Mouse (Mus musculus) CH12.LX (cell line): ENCODE results near the gene Parp1. TPM values are rescaled to one million over a fixed set of nuclear protein-coding genes. Genes with fewer than 3 reads are reported as not detected.

ENCODE experiments used
- DNase-seq: peaks from one replicate; pipeline ENCODE4 v3.0.0-alpha.2; 2013; ENCODE audit errors: extremely low read depth
- H3K27ac ChIP-seq: 2 replicates; pipeline ENCODE4 v1.5.1; 2012; ENCODE audit warnings: low read depth, mild to moderate bottlenecking, control low read depth, moderate library complexity; ENCODE audit not compliant: insufficient read depth
- H3K27me3 ChIP-seq: replicated peaks from 2 replicates; pipeline ENCODE3; 2012; ENCODE audit warnings: inconsistent platforms
- H3K36me3 ChIP-seq, 2 experiments: replicated peaks in 1 of 2; 2 replicates each; pipeline versions ENCODE3 to v1.6.1; 2012; ENCODE audit warnings: inconsistent platforms in 1 of 2, low read length in 1 of 2, mild to moderate bottlenecking in 1 of 2, mixed read lengths in 1 of 2, moderate library complexity in 1 of 2; ENCODE audit not compliant: control insufficient read depth in 1 of 2, insufficient read depth in 1 of 2
- H3K4me1 ChIP-seq, 2 experiments: 2 replicates each; pipeline ENCODE4 v1.6.1; 2012; ENCODE audit warnings: inconsistent platforms in 1 of 2, moderate library complexity in 1 of 2; ENCODE audit not compliant: insufficient read depth in 2 of 2, control insufficient read depth in 1 of 2
- H3K4me2 ChIP-seq: 2 replicates; pipeline ENCODE4 v1.6.1; 2012; ENCODE audit warnings: low read depth, mild to moderate bottlenecking, control low read depth; ENCODE audit not compliant: poor library complexity, insufficient read depth, severe bottlenecking
- H3K4me3 ChIP-seq, 3 experiments: fragments of 150-350 bp in 1 of 3; sonication (generic) in 1 of 3; replicated peaks in 1 of 3; 2 replicates each; pipeline versions ENCODE3 to v1.5.1; 2011 to 2012; ENCODE audit warnings: low read depth in 2 of 3, low read length in 2 of 3, mild to moderate bottlenecking in 2 of 3, moderate library complexity in 2 of 3, control low read depth in 1 of 3, improper control_type of control experiment in 1 of 3, inconsistent platforms in 1 of 3, mixed read lengths in 1 of 3; ENCODE audit not compliant: poor library complexity in 1 of 3
- H3K79me2 ChIP-seq: replicated peaks from 2 replicates; pipeline ENCODE4 v1.6.1; 2012; ENCODE audit warnings: mild to moderate bottlenecking, moderate library complexity; ENCODE audit not compliant: control insufficient read depth, poor library complexity, insufficient read depth, severe bottlenecking; ENCODE audit errors: extremely low read depth
- H3K9ac ChIP-seq: 2 replicates; pipeline ENCODE4 v1.6.1; 2012; ENCODE audit warnings: low read depth, mild to moderate bottlenecking, control low read depth, moderate library complexity; ENCODE audit not compliant: insufficient read depth
- H3K9me3 ChIP-seq: replicated peaks from 2 replicates; pipeline ENCODE3; 2012; ENCODE audit warnings: low read length, inconsistent platforms, mixed read lengths
- CHD1 ChIP-seq: IDR thresholded peaks from 2 replicates; pipeline ENCODE4 v1.6.1; 2012; ENCODE audit warnings: low read depth, low read length, improper control_type of control experiment, inconsistent platforms
- GABPA ChIP-seq: IDR thresholded peaks from 2 replicates; pipeline ENCODE4 v1.6.1; 2012; ENCODE audit warnings: low read depth, low read length, improper control_type of control experiment, inconsistent platforms; ENCODE audit not compliant: insufficient replicate concordance
- JUN ChIP-seq: IDR thresholded peaks from 2 replicates; pipeline ENCODE4 v1.6.1; 2011; ENCODE audit warnings: low read depth, mild to moderate bottlenecking, low read length, improper control_type of control experiment, moderate library complexity; ENCODE audit not compliant: insufficient read depth
- KAT2A ChIP-seq: IDR thresholded peaks from 2 replicates; pipeline ENCODE4 v1.6.1; 2012; ENCODE audit warnings: low read length, improper control_type of control experiment, inconsistent platforms; ENCODE audit not compliant: insufficient replicate concordance
- MAZ ChIP-seq: IDR thresholded peaks from 2 replicates; pipeline ENCODE4 v1.6.1; 2012; ENCODE audit warnings: low read depth, mild to moderate bottlenecking, inconsistent platforms, low read length, improper control_type of control experiment, moderate library complexity
- MEF2A ChIP-seq: IDR thresholded peaks from 2 replicates; pipeline ENCODE4 v1.6.1; 2014; ENCODE audit warnings: low read depth, mild to moderate bottlenecking, inconsistent platforms, low read length, improper control_type of control experiment, borderline replicate concordance
- NRF1 ChIP-seq: IDR thresholded peaks from 2 replicates; pipeline ENCODE4 v1.6.1; 2014; ENCODE audit warnings: low read depth, mild to moderate bottlenecking, inconsistent platforms, low read length, improper control_type of control experiment, moderate library complexity
- POLR2AphosphoS2 ChIP-seq: IDR thresholded peaks from 2 replicates; pipeline ENCODE4 v1.6.1; 2011; ENCODE audit warnings: low read depth, low read length, improper control_type of control experiment
- RCOR1 ChIP-seq: conservative IDR thresholded peaks from 2 replicates; pipeline ENCODE4 v1.6.1; 2012; ENCODE audit warnings: low read depth, mild to moderate bottlenecking, inconsistent platforms, low read length, improper control_type of control experiment
- SIN3A ChIP-seq: IDR thresholded peaks from 2 replicates; pipeline ENCODE4 v1.6.1; 2012; ENCODE audit warnings: low read length, improper control_type of control experiment, inconsistent platforms
- UBTF ChIP-seq: IDR thresholded peaks from 2 replicates; pipeline ENCODE4 v1.6.1; 2012; ENCODE audit warnings: low read depth, mild to moderate bottlenecking, inconsistent platforms, low read length, improper control_type of control experiment, moderate library complexity
- USF2 ChIP-seq: conservative IDR thresholded peaks from 2 replicates; pipeline ENCODE4 v1.6.1; 2011; ENCODE audit warnings: low read depth, low read length, improper control_type of control experiment
- ZC3H11A ChIP-seq: IDR thresholded peaks from 2 replicates; pipeline ENCODE4 v1.6.1; 2012; ENCODE audit warnings: low read depth, mild to moderate bottlenecking, inconsistent platforms, low read length, improper control_type of control experiment
- ZNF384 ChIP-seq: IDR thresholded peaks from 2 replicates; pipeline ENCODE4 v1.6.1; 2012; ENCODE audit warnings: low read depth, low read length, improper control_type of control experiment, inconsistent platforms
- dilution Hi-C: fragments of 300-500 bp; cut with MboI; formaldehyde crosslinking; loops from 2 replicates; pipeline ENCODE4 v1.14.3; 2020; ENCODE audit warnings: low sequenced_read_pairs; ENCODE audit not compliant: extremely low pct_unique_long_range_greater_than_20kb, extremely low pct_ligation_motif_present
- in situ Hi-C: fragments of 300-500 bp; cut with MboI; formaldehyde crosslinking; loops from 3 replicates; pipeline ENCODE4 v1.14.3; 2019; ENCODE audit warnings: low sequenced_read_pairs, low pct_ligation_motif_present, low pct_unique_long_range_greater_than_20kb, mixed read lengths
- polyA plus RNA-seq: library from polyadenylated mRNA; unstranded; fragments of >175 nt; gene quantifications from 2 replicates; pipeline ENCODE4 v1.2.1, GENCODE M21; 2012; ENCODE audit warnings: low read depth; ENCODE audit not compliant: insufficient read length
- total RNA-seq, 2 experiments: library from RNA; depleted of rRNA; stranded (reverse); fragments of 300-350 nt in 1 of 2; fragments of >200 nt in 1 of 2; gene quantifications; 2 replicates each; pipeline ENCODE4 v1.2.3; 2012 to 2014

Gene Parp1
- total and polyA plus RNA-seq, 3 experiments: 310 to 313 (median 310) TPM

GRCm38 (mm10) chr1:180569453-180569852, 729 bp downstream of the Parp1 start:
- no peak for DNase-seq
- Histone ChIP-seq H3K4me3 (peak overlapping the region; percentile 79 to 94 (median 84)), H3K79me2 (peaks cover 55% of the 10 kb centered on the region), H3K27ac (peak overlapping the region; percentile 70), H3K4me1 (peaks cover 24 to 50% of the 10 kb centered on the region in 2 experiments), H3K9ac (peak overlapping the region; percentile 83), H3K9me3 (no peaks in the 10 kb centered on the region), H3K36me3 (peaks cover 5 to 35% of the 10 kb centered on the region in 2 experiments), H3K27me3 (no peaks in the 10 kb centered on the region), H3K4me2 (peak overlapping the region; percentile 97)
- dilution Hi-C loops (no loop called here), in situ Hi-C loops (no loop called here)
- 0 out of 2 replicates have a peak, but pooled peaks have one; percentile 71 for TF ChIP-seq CHD1
- no peak for TF ChIP-seq USF2
- TF ChIP-seq ZNF384: peak; percentile 44; the same call in 1 of the 2 replicates
- peak; percentile 69; the same call in 1 of the 2 replicates for TF ChIP-seq MEF2A

GRCm38 (mm10) chr1:180570181-180570580, 1.5 kb downstream of the Parp1 start:
- peak overlapping the region; percentile 83 for H3K9ac ChIP-seq
- in situ Hi-C loops: no loop called here
- H3K4me3 ChIP-seq: peak overlapping the region; percentile 79 to 94 (median 84)
- H3K79me2 ChIP-seq: peaks cover 62% of the 10 kb centered on the region
- no peak for TF ChIP-seq JUN
- TF ChIP-seq KAT2A: no peak
- no peak for TF ChIP-seq POLR2AphosphoS2
- no peak for TF ChIP-seq RCOR1
- TF ChIP-seq GABPA: no peak
- TF ChIP-seq UBTF: no peak
- no peak for TF ChIP-seq ZC3H11A
- TF ChIP-seq NRF1: no peak
- TF ChIP-seq SIN3A: no peak
- no peak for TF ChIP-seq MAZ
- TF ChIP-seq, all 38 proteins: peak for 0
- no peak overlapping the region for H3K27ac ChIP-seq
- H3K4me2 ChIP-seq: peak overlapping the region; percentile 97
- H3K9me3 ChIP-seq: no peaks in the 10 kb centered on the region
- DNase-seq: no peak
- no peaks in the 10 kb centered on the region for H3K27me3 ChIP-seq
- peaks cover 24 to 50% of the 10 kb centered on the region in 2 experiments for H3K4me1 ChIP-seq
- H3K36me3 ChIP-seq: peaks cover 10 to 40% of the 10 kb centered on the region in 2 experiments
- dilution Hi-C loops: no loop called here
